11 mouse cellular contexts compared by ENCODE assay signal in genomic region chr13:41466191-41466590, GRCm38 (mm10). TPM values are rescaled to one million over a fixed set of nuclear protein-coding genes. Genes with fewer than 3 reads are reported as not detected.
DNase-seq lines count a peak whose midpoint lies in the region; ATAC-seq and TF ChIP-seq lines count a peak whose summit lies in the region.
"Had no signal": no experiment of that assay in that cellular context is flagged by ENCODE, and none has a peak within 500 bp of the region (broad histone marks: within the 10 kb centered on the region; RNA-seq: fewer than 3 reads in every experiment).

No protein-coding gene starts in this region.

- peak overlapping the region; percentile 49 for H3K27ac ChIP-seq in spleen, adult 2 months (ENCODE audit: insufficient read depth, low read length)
- H3K27ac ChIP-seq in stomach, embryonic 16.5 days (ENCODE audit: low read length) = no peak overlapping the region
- H3K27ac ChIP-seq: midbrain, embryonic 12.5 days had no signal

- no peak overlapping the region for H3K4me3 ChIP-seq in spleen, adult 2 months (ENCODE audit: extremely low read depth, insufficient read depth, insufficient read length)
- no peak overlapping the region for H3K4me3 ChIP-seq in stomach, embryonic 16.5 days (replicated peaks; ENCODE audit: low read length)
- H3K4me3 ChIP-seq: midbrain, embryonic 12.5 days had no signal

- no peak for DNase-seq in spleen, adult 2 months (ENCODE audit: low read depth in 1 of 2, low spot score in 2 of 2)
- DNase-seq in spleen, postnatal 10 days (ENCODE audit: low spot score in 2 of 2) = no peak
- peak; percentile 66 to 74 for DNase-seq in heart, postnatal 14 days
- peak; percentile 73 to 87 for DNase-seq in kidney, postnatal 25 days
- DNase-seq in frontal cortex, postnatal 25 days (ENCODE audit: low spot score in 2 of 2) = no peak
- DNase-seq in layer of hippocampus, postnatal 10 days (ENCODE audit: low spot score in 2 of 2) = no peak
- DNase-seq: cerebellum, adult 11-12 months; thymus, postnatal 25 days had no signal

- intact Hi-C loops in heart, postnatal 14 days (cut with DNase I) = no loop called here

- WGBS in spleen, adult 2 months = 82% methylated on average over 1 of the region's 1 CpGs
- WGBS in stomach, embryonic 16.5 days = 89% methylated on average over 1 of the region's 1 CpGs

- H3K27me3 ChIP-seq in spleen, adult 2 months (ENCODE audit: control insufficient read depth, insufficient read depth, low read length) = no peaks in the 10 kb centered on the region
- no peaks in the 10 kb centered on the region for H3K27me3 ChIP-seq in stomach, embryonic 16.5 days (ENCODE audit: control insufficient read depth, insufficient read depth, low read length)
- H3K27me3 ChIP-seq: midbrain, embryonic 12.5 days had no signal

- peak; percentile 66; the same call in 1 of the 2 replicates for ATAC-seq in stomach, embryonic 16.5 days (ENCODE audit: insufficient read depth, low FRiP score)
- no peak for ATAC-seq in CD4-positive, CD25-positive, alpha-beta regulatory T cell, adult 4 months

- no peak overlapping the region for H3K4me2 ChIP-seq in stomach, embryonic 16.5 days (ENCODE audit: low read depth, low read length)
- H3K4me2 ChIP-seq: midbrain, embryonic 12.5 days had no signal

- no peak for TF ChIP-seq POLR2A in spleen, adult 2 months (IDR thresholded peaks at IDR 0.05; ENCODE audit: low read depth, low read length)

- H3K4me1 ChIP-seq in spleen, adult 2 months (ENCODE audit: control insufficient read depth, insufficient read depth, insufficient read length) = peaks cover 20% of the 10 kb centered on the region
- H3K4me1 ChIP-seq in stomach, embryonic 16.5 days (ENCODE audit: control insufficient read depth, insufficient read depth, low read length) = peaks cover 2% of the 10 kb centered on the region; the same call in 1 of the 2 replicates
- H3K4me1 ChIP-seq: midbrain, embryonic 12.5 days had no signal

- peaks cover 9% of the 10 kb centered on the region; the same call in 1 of the 2 replicates for H3K36me3 ChIP-seq in spleen, adult 2 months (ENCODE audit: control insufficient read depth, insufficient read depth, low read length)
- H3K36me3 ChIP-seq in stomach, embryonic 16.5 days (ENCODE audit: control insufficient read depth, insufficient read depth, low read length) = no peaks in the 10 kb centered on the region
- H3K36me3 ChIP-seq: midbrain, embryonic 12.5 days had no signal

- no peaks in the 10 kb centered on the region for H3K9me3 ChIP-seq in stomach, embryonic 16.5 days (replicated peaks; ENCODE audit: control insufficient read depth, low read length)
- H3K9me3 ChIP-seq: midbrain, embryonic 12.5 days had no signal

- no peak overlapping the region for H3K9ac ChIP-seq in stomach, embryonic 16.5 days (ENCODE audit: low read length)
- H3K9ac ChIP-seq: midbrain, embryonic 12.5 days had no signal

- TF ChIP-seq CTCF in spleen, adult 2 months (IDR thresholded peaks at IDR 0.05; ENCODE audit: extremely low read depth, insufficient read depth, insufficient read length, insufficient replicate concordance) = no peak

RNA-seq across cellular contexts. Expression of gene Nedd9, which starts 21.0 kb away (rescaled TPM):
- 45.3 and 48.4 TPM in 2 replicates for polyA plus RNA-seq in spleen, adult 2 months (2012; rRNA removed)
- 10 to 100 TPM; 29.3 to 35.2 TPM for total RNA-seq in heart, postnatal 14 days (2021)
- polyA plus RNA-seq in stomach, embryonic 16.5 days (2015; fragmentation: Nextera tagmentation; extraction: Ambion mirVana) = 25.0 and 28.3 TPM in 2 replicates
- polyA plus RNA-seq in CD4-positive, CD25-positive, alpha-beta regulatory T cell, adult 4 months (2017; shearing (Covaris generic)) = 100 to 1,000 TPM; 122 to 144 TPM
- 10 to 100 TPM; 16.9 to 20.7 TPM for total RNA-seq in layer of hippocampus, postnatal 10 days (2021)

Comparison
In these comparisons a context has a peak if more than half of its experiments do, and no peak if none do; other contexts are left out.
1. DNase-seq: peak in heart, postnatal 14 days (2 of 2) and kidney, postnatal 25 days (2 of 2); none in spleen, adult 2 months (0 of 2), spleen, postnatal 10 days (0 of 2), frontal cortex, postnatal 25 days (0 of 2) and layer of hippocampus, postnatal 10 days (0 of 2).